Mouse (Mus musculus) heart, embryonic 15.5 days (tissue): ENCODE measurements around the gene Slc25a31. TPM values are rescaled to one million over a fixed set of nuclear protein-coding genes. Genes with fewer than 3 reads are reported as not detected.

Experiments
- ATAC-seq: fragments of 200-750 bp; cut with Nextera tagmentation; replicated peaks from 2 replicates; pipeline ENCODE4 v1.8.0; 2017; ENCODE audit warnings: low read depth, moderate TSS enrichment; ENCODE audit not compliant: insufficient number of reproducible peaks, insufficient read depth, low FRiP score
- H3K27ac ChIP-seq: fragments of 300-500 bp; sonication (generic); 2 replicates; pipeline ENCODE4 v1.5.1; 2015; ENCODE audit warnings: mild to moderate bottlenecking, inconsistent platforms
- H3K27me3 ChIP-seq: fragments of 300-500 bp; sonication (generic); 2 replicates; pipeline ENCODE4 v1.6.1; 2015; ENCODE audit warnings: inconsistent platforms
- H3K36me3 ChIP-seq: fragments of 300-500 bp; sonication (generic); 2 replicates; pipeline ENCODE4 v1.6.1; 2015; ENCODE audit warnings: mild to moderate bottlenecking, inconsistent platforms
- H3K4me1 ChIP-seq: fragments of 300-500 bp; sonication (generic); replicated peaks from 2 replicates; pipeline ENCODE4 v1.6.1; 2015; ENCODE audit warnings: inconsistent platforms
- H3K4me2 ChIP-seq: fragments of 300-500 bp; sonication (generic); 2 replicates; pipeline ENCODE4 v1.6.1; 2015; ENCODE audit warnings: inconsistent platforms, mild to moderate bottlenecking, moderate library complexity
- H3K4me3 ChIP-seq: fragments of 300-500 bp; sonication (generic); 2 replicates; pipeline ENCODE4 v1.5.1; 2015; ENCODE audit warnings: mild to moderate bottlenecking, inconsistent platforms
- H3K9ac ChIP-seq: fragments of 300-500 bp; sonication (generic); 2 replicates; pipeline ENCODE4 v1.6.1; 2015; ENCODE audit warnings: mild to moderate bottlenecking, inconsistent platforms
- H3K9me3 ChIP-seq: fragments of 300-500 bp; sonication (generic); replicated peaks from 2 replicates; pipeline ENCODE4 v1.6.1; 2016; ENCODE audit warnings: inconsistent platforms
- WGBS: fragments of 180-500 bp; shearing (Covaris S2); methylation state at CpG from one replicate; pipeline ENCODE4 v1.1.7; 2015; ENCODE audit warnings: mixed read lengths; 5-methylcytosine and 5-hydroxymethylcytosine counted together
- polyA plus RNA-seq: library from polyadenylated mRNA; unstranded; fragments of >200 nt; fragmentation: Nextera tagmentation; extraction: Ambion mirVana; gene quantifications from 2 replicates; pipeline ENCODE4 v1.2.1, GENCODE M21; 2015

Gene Slc25a31
- 0.81 and 0.85 TPM in 2 replicates for polyA plus RNA-seq

- Histone ChIP-seq H3K36me3 (no peaks in the 10 kb centered on the region), H3K27ac (no peak within 1 kb of the TSS), H3K4me2 (no peak within 1 kb of the TSS), H3K9ac (no peak within 1 kb of the TSS), H3K27me3 (no peaks in the 10 kb centered on the region), H3K4me3 (no peak within 1 kb of the TSS), H3K4me1 (no peaks in the 10 kb centered on the region), H3K9me3 (no peaks in the 10 kb centered on the region)
- no peak for ATAC-seq
- WGBS = 86% methylated on average over 30 of the region's 30 CpGs
These were observed at the start of gene Slc25a31 for GRCm38 (mm10) chr3:40708655-40709054. Gene Slc25a31, plus strand, starts transcription at chr3:40708855.

GRCm38 (mm10) chr3:40660231-40660630 is 48.4 kb upstream of the Slc25a31 start:
- Histone ChIP-seq H3K27me3 (no peaks in the 10 kb centered on the region), H3K4me1 (no peaks in the 10 kb centered on the region), H3K36me3 (peaks cover 4% of the 10 kb centered on the region; the same call in 1 of the 2 replicates), H3K27ac (no peak overlapping the region), H3K9ac (no peak overlapping the region), H3K4me2 (no peak overlapping the region), H3K4me3 (no peak overlapping the region), H3K9me3 (no peaks in the 10 kb centered on the region)
- 86% methylated on average over 2 of the region's 2 CpGs for WGBS
- no peak for ATAC-seq

GRCm38 (mm10) chr3:40666109-40666508 is 42.5 kb upstream of the Slc25a31 start:
- WGBS = 73% methylated on average over 4 of the region's 4 CpGs
- H3K36me3 ChIP-seq = peaks cover 4% of the 10 kb centered on the region; the same call in 1 of the 2 replicates
- H3K9me3 ChIP-seq = no peaks in the 10 kb centered on the region
- H3K27ac ChIP-seq = no peak overlapping the region
- no peaks in the 10 kb centered on the region for H3K27me3 ChIP-seq
- no peak overlapping the region for H3K4me3 ChIP-seq
- H3K9ac ChIP-seq = no peak overlapping the region
- 0 out of 2 replicates have a peak, but pooled peaks cover 7% of the 10 kb centered on the region for H3K4me1 ChIP-seq
- no peak for ATAC-seq
- no peak overlapping the region for H3K4me2 ChIP-seq

- Histone ChIP-seq H3K4me3 (no peak overlapping the region), H3K4me2 (no peak overlapping the region), H3K9ac (no peak overlapping the region), H3K9me3 (no peaks in the 10 kb centered on the region), H3K27ac (no peak overlapping the region), H3K4me1 (0 out of 2 replicates have a peak, but pooled peaks cover 7% of the 10 kb centered on the region), H3K36me3 (peaks cover 4% of the 10 kb centered on the region; the same call in 1 of the 2 replicates), H3K27me3 (no peaks in the 10 kb centered on the region)
- no peak for ATAC-seq
- WGBS = 76% methylated on average over 8 of the region's 8 CpGs
These were observed 41.6 kb upstream of the Slc25a31 start for GRCm38 (mm10) chr3:40666861-40667719.

GRCm38 (mm10) chr3:40668889-40669288 is 39.8 kb upstream of the Slc25a31 start:
- H3K4me3 ChIP-seq = no peak overlapping the region
- H3K9ac ChIP-seq = no peak overlapping the region
- H3K4me2 ChIP-seq = no peak overlapping the region
- H3K36me3 ChIP-seq = no peaks in the 10 kb centered on the region
- no peak overlapping the region for H3K27ac ChIP-seq
- no peak for ATAC-seq
- 34% methylated on average over 6 of the region's 6 CpGs for WGBS
- H3K4me1 ChIP-seq = 0 out of 2 replicates have a peak, but pooled peaks cover 7% of the 10 kb centered on the region
- H3K27me3 ChIP-seq = no peaks in the 10 kb centered on the region
- H3K9me3 ChIP-seq = no peaks in the 10 kb centered on the region

GRCm38 (mm10) chr3:40669395-40669794 is 39.3 kb upstream of the Slc25a31 start:
- H3K27me3 ChIP-seq = no peaks in the 10 kb centered on the region
- no peaks in the 10 kb centered on the region for H3K36me3 ChIP-seq
- H3K27ac ChIP-seq = no peak overlapping the region
- H3K4me1 ChIP-seq = peaks cover 10% of the 10 kb centered on the region
- no peak overlapping the region for H3K9ac ChIP-seq
- no peak overlapping the region for H3K4me2 ChIP-seq
- no peak overlapping the region for H3K4me3 ChIP-seq
- ATAC-seq = no peak
- H3K9me3 ChIP-seq = no peaks in the 10 kb centered on the region
- WGBS = 80% methylated on average over 3 of the region's 3 CpGs

GRCm38 (mm10) chr3:40673515-40673914 is 35.1 kb upstream of the Slc25a31 start:
- H3K27me3 ChIP-seq = no peaks in the 10 kb centered on the region
- H3K4me2 ChIP-seq = no peak overlapping the region
- peaks cover 14% of the 10 kb centered on the region for H3K4me1 ChIP-seq
- no peak for ATAC-seq
- no peaks in the 10 kb centered on the region for H3K36me3 ChIP-seq
- H3K27ac ChIP-seq = no peak overlapping the region
- WGBS = 75% methylated on average over 1 of the region's 1 CpGs
- no peak overlapping the region for H3K9ac ChIP-seq
- no peaks in the 10 kb centered on the region for H3K9me3 ChIP-seq
- no peak overlapping the region for H3K4me3 ChIP-seq

- H3K4me3 ChIP-seq = no peak overlapping the region; the same call in 1 of the 2 replicates
- no peak overlapping the region for H3K9ac ChIP-seq
- H3K27ac ChIP-seq = peak overlapping the region; percentile 8
- no peaks in the 10 kb centered on the region for H3K36me3 ChIP-seq
- no peaks in the 10 kb centered on the region for H3K9me3 ChIP-seq
- H3K4me1 ChIP-seq = peaks cover 14% of the 10 kb centered on the region
- 15% methylated on average over 8 of the region's 8 CpGs for WGBS
- no peak for ATAC-seq
- H3K4me2 ChIP-seq = peak overlapping the region; percentile 37
- no peaks in the 10 kb centered on the region for H3K27me3 ChIP-seq
These were observed 33.7 kb upstream of the Slc25a31 start for GRCm38 (mm10) chr3:40674873-40675405.

- Histone ChIP-seq H3K4me3 (no peak overlapping the region), H3K36me3 (no peaks in the 10 kb centered on the region), H3K27me3 (no peaks in the 10 kb centered on the region), H3K9ac (no peak overlapping the region), H3K9me3 (no peaks in the 10 kb centered on the region), H3K4me2 (no peak overlapping the region), H3K4me1 (peaks cover 33% of the 10 kb centered on the region), H3K27ac (no peak overlapping the region)
- WGBS = 80% methylated on average over 1 of the region's 1 CpGs
- no peak for ATAC-seq
These were observed 29.8 kb upstream of the Slc25a31 start for GRCm38 (mm10) chr3:40678856-40679255.

GRCm38 (mm10) chr3:40682404-40682803 is 26.3 kb upstream of the Slc25a31 start:
- WGBS = 18% methylated on average over 11 of the region's 11 CpGs
- Histone ChIP-seq H3K9me3 (no peaks in the 10 kb centered on the region), H3K36me3 (no peaks in the 10 kb centered on the region), H3K27ac (peak overlapping the region; percentile 74), H3K27me3 (no peaks in the 10 kb centered on the region), H3K4me2 (peak overlapping the region; percentile 28), H3K4me3 (peak overlapping the region; percentile 13), H3K4me1 (peaks cover 35% of the 10 kb centered on the region), H3K9ac (no peak overlapping the region)
- ATAC-seq = peak; percentile 50

GRCm38 (mm10) chr3:40683171-40683570 is 25.5 kb upstream of the Slc25a31 start:
- WGBS = 81% methylated on average over 18 of the region's 18 CpGs
- H3K27me3 ChIP-seq = no peaks in the 10 kb centered on the region
- H3K27ac ChIP-seq = peak overlapping the region; percentile 74
- H3K4me3 ChIP-seq = peak overlapping the region; percentile 15; the same call in 1 of the 2 replicates
- H3K4me2 ChIP-seq = peak overlapping the region; percentile 14; the same call in 1 of the 2 replicates
- no peak overlapping the region for H3K9ac ChIP-seq
- peaks cover 35% of the 10 kb centered on the region for H3K4me1 ChIP-seq
- no peaks in the 10 kb centered on the region for H3K36me3 ChIP-seq
- ATAC-seq = no peak; the same call in 1 of the 2 replicates
- H3K9me3 ChIP-seq = no peaks in the 10 kb centered on the region
